Mouse (Mus musculus) left cerebral cortex, adult 18-20 months (tissue): ENCODE measurements around the gene Zfp316. TPM values are rescaled to one million over a fixed set of nuclear protein-coding genes. Genes with fewer than 3 reads are reported as not detected.

Experiments used
- DNase-seq, 2 experiments: peaks; one replicate each; pipeline ENCODE4 v3.0.0; 2021 to 2022; ENCODE audit warnings: low spot score in 2 of 2, mixed read lengths in 1 of 2
- long read RNA-seq, 2 experiments: library from polyadenylated mRNA; stranded (forward); transcript quantifications; one replicate each; pipeline ENCODE4 v2.0.0; 2021
- total RNA-seq, 2 experiments: library from RNA; stranded (reverse); gene quantifications; 2 replicates each; pipeline ENCODE4 v1.2.3; 2021

Zfp316 gene
- 10 to 100 TPM; 22.3 to 25.3 TPM for total RNA-seq
- long read RNA-seq, experiment 1, full-length matches to known transcripts: 1 of 1 reads
- long read RNA-seq, experiment 1, partial matches to known transcripts: 0 of 1 reads
- long read RNA-seq, experiment 1, other reads (novel, unspliced or antisense): 0 of 1 reads
- long read RNA-seq, experiment 2, full-length matches to known transcripts: 2 of 2 reads
- long read RNA-seq, experiment 2, partial matches to known transcripts: 0 of 2 reads
- long read RNA-seq, experiment 2, other reads (novel, unspliced or antisense): 0 of 2 reads

GRCm38 (mm10) chr5:143269363-143270150, at the start of gene Zfp316:
Zfp316 (minus strand) TSS chr5:143270022.
- DNase-seq: peak; percentile 73 to 74

- no peak for DNase-seq
Observed at GRCm38 (mm10) chr5:143317288-143317610, 47.4 kb upstream of the Zfp316 start.

- no peak for DNase-seq
Observed at GRCm38 (mm10) chr5:143316605-143317287, 46.9 kb upstream of the Zfp316 start.

GRCm38 (mm10) chr5:143315514-143315888, 45.7 kb upstream of the Zfp316 start:
- no peak for DNase-seq

- DNase-seq: peak; percentile 88 to 90
Observed at GRCm38 (mm10) chr5:143314730-143315513, 45.1 kb upstream of the Zfp316 start, which contains the start of gene E130309D02Rik. E130309D02Rik (minus strand) TSS chr5:143315360.

GRCm38 (mm10) chr5:143314183-143314729, 44.4 kb upstream of the Zfp316 start:
- no peak for DNase-seq

- peak; percentile 77 to 85 for DNase-seq
Observed at GRCm38 (mm10) chr5:143311886-143312285, 42.1 kb upstream of the Zfp316 start.

- no peak for DNase-seq
Observed at GRCm38 (mm10) chr5:143309916-143310315, 40.1 kb upstream of the Zfp316 start.

GRCm38 (mm10) chr5:143308825-143309224, 39.0 kb upstream of the Zfp316 start:
- no peak for DNase-seq

- no peak for DNase-seq
Observed at GRCm38 (mm10) chr5:143304251-143304650, 34.4 kb upstream of the Zfp316 start.

- no peak for DNase-seq
Observed at GRCm38 (mm10) chr5:143301296-143301695, 31.5 kb upstream of the Zfp316 start.

- peak; percentile 65 to 74 for DNase-seq
Observed at GRCm38 (mm10) chr5:143299686-143300085, 29.9 kb upstream of the Zfp316 start.

GRCm38 (mm10) chr5:143298391-143298790, 28.6 kb upstream of the Zfp316 start:
- no peak for DNase-seq

GRCm38 (mm10) chr5:143297986-143298385, 28.2 kb upstream of the Zfp316 start:
- no peak for DNase-seq

- no peak for DNase-seq
Observed at GRCm38 (mm10) chr5:143295330-143295729, 25.5 kb upstream of the Zfp316 start.

GRCm38 (mm10) chr5:143294862-143295261, 25.0 kb upstream of the Zfp316 start:
- no peak for DNase-seq

- no peak for DNase-seq
Observed at GRCm38 (mm10) chr5:143293404-143293803, 23.6 kb upstream of the Zfp316 start, which contains the start of gene Zfp853. Zfp853 (minus strand) TSS chr5:143293623.

GRCm38 (mm10) chr5:143292879-143293278, 23.1 kb upstream of the Zfp316 start:
- DNase-seq: no peak

- DNase-seq: no peak
Observed at GRCm38 (mm10) chr5:143289299-143289698, 19.5 kb upstream of the Zfp316 start.

GRCm38 (mm10) chr5:143288378-143288911, 18.6 kb upstream of the Zfp316 start:
- DNase-seq: no peak
